Mouse (Mus musculus): ENCODE measurements around the gene Commd7.
"Not testable (repeated sequence)": the region's sequence is repeated elsewhere in the genome, so short reads cannot be mapped to it uniquely, and the experiment has no call there.

The Commd7 gene

GRCm38 (mm10) chr2:153631976-153632870 is at the start of gene Commd7:
TSS of gene Commd7 (minus strand) at chr2:153632781.
- DNase-seq (ENCODE audit: low read depth, low spot score): peak; percentile 93

GRCm38 (mm10) chr2:153679959-153680358 is 47.4 kb upstream of the Commd7 start:
- peak; percentile 78 for DNase-seq (ENCODE audit: low read depth, low spot score)

DNA sequence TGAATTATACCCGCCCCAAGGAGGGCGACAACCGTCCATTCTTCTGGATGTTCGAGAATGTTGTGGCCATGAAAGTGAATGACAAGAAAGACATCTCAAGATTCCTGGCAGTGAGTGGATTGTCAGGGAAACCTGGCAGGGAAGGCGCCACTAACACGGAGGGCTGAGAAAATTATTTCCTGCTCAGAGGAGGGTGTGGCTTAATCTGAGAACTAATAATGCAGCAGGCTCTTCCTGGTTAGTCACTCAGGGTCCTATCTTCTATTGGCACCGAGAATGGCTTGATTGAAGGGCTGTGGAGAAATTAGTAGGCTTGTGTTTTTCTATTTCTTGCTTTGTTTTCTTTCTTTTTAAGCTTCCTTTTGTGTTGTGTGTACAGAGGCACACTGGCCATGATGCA is 45.0 kb upstream of the Commd7 start:
- no peak for DNase-seq (ENCODE audit: low read depth, low spot score)

DNA sequence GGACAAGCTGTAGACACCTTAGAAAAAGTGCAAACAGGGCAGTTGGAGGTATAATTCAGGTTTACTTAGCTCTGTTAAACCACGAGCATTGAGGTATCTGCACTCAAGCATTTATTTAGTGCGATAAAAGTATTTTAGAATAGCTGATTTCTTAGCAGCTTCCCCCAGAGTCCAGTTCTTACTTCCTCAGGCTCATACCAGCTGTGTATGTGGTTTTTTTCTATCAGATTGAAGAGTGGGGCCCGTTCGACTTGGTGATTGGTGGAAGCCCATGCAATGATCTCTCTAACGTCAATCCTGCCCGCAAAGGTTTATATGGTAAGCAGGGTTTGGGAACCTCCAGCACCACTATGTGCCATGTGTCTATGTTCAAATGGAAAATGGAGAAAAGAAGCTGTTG is 44.4 kb upstream of the Commd7 start:
- no peak for DNase-seq (ENCODE audit: low read depth, low spot score)

- not testable (repeated sequence) for DNase-seq (ENCODE audit: low read depth, low spot score)
These were observed 42.8 kb upstream of the Commd7 start for GRCm38 (mm10) chr2:153675364-153675763.

DNA sequence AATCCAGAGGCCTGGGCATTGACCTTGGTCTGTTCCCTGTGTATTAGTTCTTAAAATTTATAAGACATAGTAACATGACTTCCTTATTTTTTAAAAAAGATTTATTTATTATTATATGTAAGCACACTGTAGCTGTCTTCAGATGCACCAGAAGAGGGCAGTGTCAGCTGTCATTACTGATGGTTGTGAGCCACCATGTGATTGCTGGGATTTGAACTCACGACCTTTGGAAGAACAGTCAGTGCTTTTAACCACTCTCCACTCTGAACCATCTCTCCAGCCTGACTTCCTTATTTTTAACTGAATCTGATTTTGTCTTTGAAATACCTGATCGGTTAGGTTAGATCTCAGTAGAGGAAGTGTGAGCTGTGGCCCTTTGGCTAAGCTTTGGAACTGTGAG is 40.0 kb upstream of the Commd7 start:
- DNase-seq (ENCODE audit: low read depth, low spot score): no peak

DNA sequence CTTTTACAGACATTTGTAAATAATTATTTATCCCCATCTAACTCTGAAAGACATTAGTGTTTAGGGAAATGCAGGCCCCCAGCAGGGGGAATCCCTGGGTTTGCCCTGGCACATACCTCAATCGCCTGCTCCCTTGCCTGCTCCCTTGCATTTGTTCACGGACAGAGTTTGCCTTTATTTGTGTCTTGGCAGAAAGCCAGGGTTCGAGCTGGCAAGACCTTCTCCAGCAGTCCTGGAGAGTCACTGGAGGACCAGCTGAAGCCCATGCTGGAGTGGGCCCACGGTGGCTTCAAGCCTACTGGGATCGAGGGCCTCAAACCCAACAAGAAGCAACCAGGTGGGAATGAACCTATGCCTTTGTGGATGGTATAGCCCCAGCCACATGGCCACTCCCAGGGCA is 37.5 kb upstream of the Commd7 start:
- DNase-seq (ENCODE audit: low read depth, low spot score): peak; percentile 11

DNA sequence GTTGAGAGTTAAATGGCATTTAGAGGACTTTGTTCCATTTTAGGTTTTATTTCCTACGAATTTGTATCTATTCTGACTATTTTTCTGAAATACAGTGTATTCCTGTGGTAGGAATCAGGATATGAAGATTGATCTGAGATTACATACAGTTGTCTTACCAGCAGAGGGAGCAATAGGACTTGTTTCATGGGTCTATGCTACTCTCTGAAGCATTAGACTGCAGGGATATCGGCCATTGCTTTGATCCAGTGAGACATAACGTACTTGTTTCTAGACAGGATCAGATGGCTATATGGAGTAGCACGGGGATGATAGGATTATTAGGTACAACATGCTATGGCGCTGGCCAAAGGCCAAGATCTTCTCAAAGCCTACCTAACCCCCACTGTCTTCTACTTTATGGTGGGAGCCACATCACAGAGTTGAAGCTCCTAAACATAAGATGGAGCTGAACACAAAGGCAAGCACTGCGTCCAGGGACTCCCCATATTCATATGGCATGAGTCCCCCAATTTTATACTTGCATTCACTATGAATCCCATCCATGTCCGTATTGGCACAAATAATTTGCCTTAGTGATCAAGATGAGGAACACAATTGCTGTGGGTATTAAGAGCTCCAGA is 36.3 kb upstream of the Commd7 start:
- peak; percentile 84 for DNase-seq (ENCODE audit: low read depth, low spot score)

DNA sequence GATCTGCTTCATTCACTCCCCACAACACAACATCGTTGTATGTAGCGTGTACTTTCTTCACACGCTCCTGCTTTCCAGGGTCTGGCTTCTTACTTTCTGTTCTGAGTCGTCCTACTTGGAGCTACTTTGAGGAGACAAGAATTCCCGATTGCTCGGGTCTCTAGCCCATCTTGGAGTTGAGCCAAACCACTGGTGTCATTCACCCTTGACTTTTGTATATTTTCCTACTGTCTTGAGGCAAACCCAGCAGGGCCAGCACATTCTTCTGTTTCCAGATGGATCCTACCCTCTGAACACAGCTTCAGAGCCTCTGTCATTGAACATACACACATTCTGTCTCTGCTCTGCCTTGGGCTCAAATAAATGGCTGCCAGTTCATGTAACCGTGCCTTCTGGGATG is 32.8 kb upstream of the Commd7 start:
- DNase-seq (ENCODE audit: low read depth, low spot score): no peak

DNA sequence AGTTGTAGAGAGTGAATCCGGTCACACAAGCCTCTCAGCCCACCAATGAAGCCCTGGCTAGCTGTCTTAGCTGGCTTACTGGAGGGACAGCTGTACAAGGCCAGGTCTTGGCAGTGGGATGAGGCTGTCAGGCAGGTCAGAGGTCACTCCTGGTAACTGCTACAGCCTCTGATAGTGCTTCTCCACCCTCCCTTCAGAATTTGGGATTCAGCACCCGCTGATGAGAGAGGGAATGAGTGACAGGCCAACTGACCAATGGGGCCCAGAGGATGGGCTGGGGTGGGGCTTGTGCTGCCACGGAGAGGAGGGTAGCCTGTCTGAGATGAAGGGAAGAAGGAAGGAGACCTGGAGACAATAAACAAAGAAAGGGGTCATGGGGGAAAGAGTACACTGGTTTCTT is 28.0 kb upstream of the Commd7 start:
- no peak for DNase-seq (ENCODE audit: low read depth, low spot score)

DNA sequence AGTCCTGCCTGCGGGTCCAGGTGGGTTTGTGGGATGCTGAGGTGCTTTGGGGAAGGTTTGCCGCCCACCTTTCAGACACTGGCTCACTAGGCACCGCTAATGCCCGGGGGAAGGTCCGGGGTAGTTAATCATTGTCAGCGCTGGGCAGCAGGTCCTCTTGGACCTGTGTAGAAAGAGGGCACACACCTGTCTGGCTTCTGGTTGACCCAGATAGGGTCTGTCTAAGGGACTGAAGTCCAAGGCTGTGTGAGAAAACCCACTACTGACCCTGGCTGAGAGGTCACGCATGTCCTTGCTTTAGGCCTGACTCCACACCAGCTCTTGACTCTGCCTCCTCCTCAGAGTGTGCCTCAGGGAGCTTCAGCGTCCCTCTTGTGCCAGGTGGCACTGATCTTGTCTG is 25.1 kb upstream of the Commd7 start:
- DNase-seq (ENCODE audit: low read depth, low spot score): not testable (repeated sequence)

DNA sequence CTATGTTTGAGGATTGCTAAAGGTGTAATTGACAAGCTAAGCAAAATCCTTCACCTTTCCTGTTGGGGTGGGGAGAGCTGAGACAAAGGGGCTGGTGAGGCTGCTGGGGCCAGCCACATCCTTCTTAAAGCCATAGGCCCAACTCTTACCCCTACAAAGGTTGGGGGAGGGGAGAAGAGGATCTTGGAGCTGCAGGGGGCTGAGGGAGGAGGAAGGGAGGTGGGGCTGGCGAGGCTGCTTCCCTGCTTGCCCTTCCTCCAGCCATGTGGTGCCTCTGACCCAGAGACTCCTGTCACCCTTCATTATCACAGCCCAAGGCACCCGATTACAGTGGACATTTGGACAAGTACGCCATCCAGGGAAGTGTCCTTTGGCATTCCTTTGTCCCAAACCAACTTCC is 19.1 kb upstream of the Commd7 start:
- no peak for DNase-seq (ENCODE audit: low read depth, low spot score)

GRCm38 (mm10) chr2:153650014-153650687 is 17.6 kb upstream of the Commd7 start:
- DNase-seq (ENCODE audit: low read depth, low spot score): no peak

DNA sequence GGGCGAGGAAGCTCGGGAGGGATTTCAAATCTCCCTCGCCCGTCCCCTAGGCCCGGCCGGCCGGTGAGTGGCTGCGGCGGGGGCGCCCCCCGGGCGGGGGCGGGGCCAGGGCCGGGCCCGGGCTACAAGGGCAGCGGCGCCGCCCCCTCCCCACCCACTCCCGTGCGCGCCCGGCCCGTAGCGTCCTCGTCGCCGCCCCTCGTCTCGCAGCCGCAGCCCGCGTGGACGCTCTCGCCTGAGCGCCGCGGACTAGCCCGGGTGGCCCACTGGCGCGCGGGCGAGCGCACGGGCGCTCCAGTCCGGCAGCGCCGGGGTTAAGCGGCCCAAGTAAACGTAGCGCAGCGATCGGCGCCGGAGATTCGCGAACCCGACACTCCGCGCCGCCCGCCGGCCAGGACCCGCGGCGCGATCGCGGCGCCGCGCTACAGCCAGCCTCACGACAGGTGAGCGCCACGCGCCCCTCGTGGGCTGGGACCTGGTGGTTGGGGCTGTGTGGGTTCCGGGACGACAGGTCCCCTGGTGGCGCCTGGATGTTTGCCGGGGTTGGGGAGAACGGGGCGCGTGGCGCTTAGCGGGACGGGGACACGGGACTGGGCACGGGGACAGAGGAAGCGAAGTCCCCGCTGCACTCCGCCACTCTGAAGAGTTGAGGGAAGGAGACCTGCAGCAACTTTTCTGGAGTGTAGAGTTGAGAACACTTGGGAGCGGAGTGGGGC is 16.9 kb upstream of the Commd7 start, which contains the start of gene Dnmt3b:
Dnmt3b (plus strand) TSS at position 153 of the 716 bp plus-strand sequence.
- DNase-seq (ENCODE audit: low read depth, low spot score): peak; percentile 66

GRCm38 (mm10) chr2:153648773-153649297 is 16.3 kb upstream of the Commd7 start:
- no peak for DNase-seq (ENCODE audit: low read depth, low spot score)

DNA sequence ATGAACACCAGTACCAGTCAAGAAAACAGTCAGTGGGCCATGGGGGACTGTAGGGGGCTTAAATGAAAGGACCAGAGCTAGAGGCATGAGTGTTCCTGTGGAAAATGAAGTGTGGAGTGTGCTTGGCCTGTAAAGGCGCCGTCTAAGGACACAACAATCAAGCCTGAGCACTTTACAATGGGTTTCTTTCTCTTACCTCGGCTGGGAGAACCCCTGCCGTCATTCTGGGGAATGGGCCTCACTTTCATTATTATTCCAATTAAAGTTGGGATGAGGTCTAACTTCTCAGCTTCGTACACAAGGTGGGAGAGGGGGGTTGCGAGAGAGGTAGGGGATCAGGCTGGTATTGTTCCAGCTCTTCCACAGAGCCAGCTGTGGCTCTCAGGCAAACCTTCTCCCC is 10.4 kb upstream of the Commd7 start:
- DNase-seq (ENCODE audit: low read depth, low spot score): no peak

GRCm38 (mm10) chr2:153642496-153642895 is 9.9 kb upstream of the Commd7 start:
- DNase-seq (ENCODE audit: low read depth, low spot score): no peak

DNA sequence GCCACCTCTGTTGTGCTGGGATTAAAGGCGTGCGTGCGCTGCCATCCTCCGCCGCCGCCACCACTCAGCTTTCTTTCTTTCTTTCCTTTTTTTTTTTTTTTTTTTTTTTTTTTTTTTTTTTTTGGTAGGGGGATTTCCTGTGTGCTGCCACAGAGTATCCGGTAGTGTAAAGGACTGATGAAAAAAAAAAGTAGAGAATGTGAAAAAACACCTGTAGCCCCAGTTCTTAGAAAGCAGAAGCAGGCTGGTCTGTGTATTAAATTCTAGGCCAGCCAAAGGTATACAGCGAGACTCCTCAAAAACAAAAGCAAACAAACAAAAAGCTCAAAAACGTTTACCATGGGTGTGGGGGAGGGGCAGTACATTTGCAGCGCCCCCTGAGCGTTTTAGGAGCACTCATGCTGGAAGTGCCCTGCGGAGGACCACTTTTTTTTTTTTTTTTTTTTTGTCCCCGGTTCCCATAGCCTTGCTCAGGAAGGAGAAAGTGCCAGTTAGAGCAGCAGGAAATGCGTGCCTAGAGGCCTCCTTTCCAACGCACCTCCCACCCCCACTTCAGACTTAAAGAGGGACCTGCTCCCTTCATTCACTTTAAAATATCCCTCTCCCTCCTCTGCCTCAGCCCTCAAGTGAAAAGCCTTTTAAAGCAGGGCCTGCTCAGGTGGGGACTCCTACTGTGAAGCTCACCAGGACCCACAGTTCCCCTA is 6.5 kb upstream of the Commd7 start:
- DNase-seq (ENCODE audit: low read depth, low spot score): no peak

GRCm38 (mm10) chr2:153633259-153633658 is 678 bp upstream of the Commd7 start:
- DNase-seq (ENCODE audit: low read depth, low spot score): no peak

DNA sequence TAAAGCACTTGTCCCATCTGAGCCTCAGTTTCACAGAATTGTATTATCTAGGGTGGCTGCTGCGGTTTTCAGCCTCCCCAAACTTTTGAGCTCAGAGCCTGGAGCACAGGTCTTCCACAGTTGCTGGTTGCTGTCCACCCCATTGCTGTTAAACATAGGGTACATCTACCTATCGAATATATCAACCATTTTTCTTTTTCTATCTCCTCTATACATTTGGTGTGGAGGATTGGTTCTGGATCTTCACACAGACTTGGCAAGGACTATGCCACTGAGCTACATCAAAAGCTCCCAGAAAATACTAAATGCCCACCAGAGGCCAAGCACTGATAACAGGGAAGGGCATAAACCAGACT is 268 bp upstream of the Commd7 start:
- DNase-seq (ENCODE audit: low read depth, low spot score): no peak

- DNase-seq (ENCODE audit: low read depth, low spot score): no peak
These were observed 1.6 kb downstream of the Commd7 start for GRCm38 (mm10) chr2:153630950-153631349.

Data from brain, adult 2 months (tissue).